Mouse (Mus musculus): ENCODE data around the gene Myh11. TPM values are rescaled to one million over a fixed set of nuclear protein-coding genes. Genes with fewer than 3 reads are reported as not detected.

Myh11 gene
- polyA plus RNA-seq (2011; ENCODE audit: insufficient read depth, insufficient read length, low read depth, missing spikeins), result 0.21 and 0.35 TPM in 2 replicates

- Histone ChIP-seq H3K27ac (ENCODE audit: insufficient read depth, low read length) (no peak within 1 kb of the TSS), H3K27me3 (ENCODE audit: control insufficient read depth, insufficient read depth, low read length, poor library complexity, severe bottlenecking) (no peaks in the 10 kb centered on the region), H3K36me3 (ENCODE audit: control insufficient read depth, insufficient read depth, low read length, poor library complexity, severe bottlenecking) (no peaks in the 10 kb centered on the region), H3K9ac (ENCODE audit: low read depth, poor library complexity, severe bottlenecking) (peak within 1 kb of the TSS; percentile 77), H3K9me3 (replicated peaks; ENCODE audit: control insufficient read depth, insufficient read depth, low read length, poor library complexity, severe bottlenecking) (no peaks in the 10 kb centered on the region), H3K4me1 (ENCODE audit: control insufficient read depth, insufficient read depth, low read length) (no peaks in the 10 kb centered on the region), H3K4me3 (ENCODE audit: low read depth, low read length) (peak within 1 kb of the TSS; percentile 40)
- TF ChIP-seq CTCF (IDR thresholded peaks at IDR 0.05; ENCODE audit: low read depth, low read length), result peak; percentile 85
- TF ChIP-seq EP300 (IDR thresholded peaks at IDR 0.05; ENCODE audit: insufficient read depth, low read depth, low read length), result no peak
These were observed at the start of gene Myh11 for GRCm38 (mm10) chr16:14291223-14291622. Myh11 (minus strand) TSS chr16:14291372.

GRCm38 (mm10) chr16:14328156-14328555 lies 37.0 kb upstream of the Myh11 start:
- no peaks in the 10 kb centered on the region for H3K27me3 ChIP-seq (ENCODE audit: control insufficient read depth, insufficient read depth, low read length, poor library complexity, severe bottlenecking)
- TF ChIP-seq CTCF (IDR thresholded peaks at IDR 0.05; ENCODE audit: low read depth, low read length), result no peak
- TF ChIP-seq EP300 (IDR thresholded peaks at IDR 0.05; ENCODE audit: insufficient read depth, low read depth, low read length), result no peak
- no peak for TF ChIP-seq POLR2A (IDR thresholded peaks at IDR 0.05; ENCODE audit: insufficient read depth, low read length)
- H3K4me1 ChIP-seq (ENCODE audit: control insufficient read depth, insufficient read depth, low read length), result no peaks in the 10 kb centered on the region
- no peak overlapping the region for H3K27ac ChIP-seq (ENCODE audit: insufficient read depth, low read length)
- no peaks in the 10 kb centered on the region for H3K36me3 ChIP-seq (ENCODE audit: control insufficient read depth, insufficient read depth, low read length, poor library complexity, severe bottlenecking)
- no peaks in the 10 kb centered on the region for H3K9me3 ChIP-seq (replicated peaks; ENCODE audit: control insufficient read depth, insufficient read depth, low read length, poor library complexity, severe bottlenecking)
- H3K9ac ChIP-seq (ENCODE audit: low read depth, poor library complexity, severe bottlenecking), result no peak overlapping the region
- H3K4me3 ChIP-seq (ENCODE audit: low read depth, low read length), result no peak overlapping the region

- Histone ChIP-seq H3K27me3 (ENCODE audit: control insufficient read depth, insufficient read depth, low read length, poor library complexity, severe bottlenecking) (no peaks in the 10 kb centered on the region), H3K4me3 (ENCODE audit: low read depth, low read length) (no peak overlapping the region), H3K27ac (ENCODE audit: insufficient read depth, low read length) (no peak overlapping the region), H3K4me1 (ENCODE audit: control insufficient read depth, insufficient read depth, low read length) (no peaks in the 10 kb centered on the region), H3K9ac (ENCODE audit: low read depth, poor library complexity, severe bottlenecking) (no peak overlapping the region), H3K36me3 (ENCODE audit: control insufficient read depth, insufficient read depth, low read length, poor library complexity, severe bottlenecking) (no peaks in the 10 kb centered on the region), H3K9me3 (replicated peaks; ENCODE audit: control insufficient read depth, insufficient read depth, low read length, poor library complexity, severe bottlenecking) (no peaks in the 10 kb centered on the region)
- no peak for TF ChIP-seq CTCF (IDR thresholded peaks at IDR 0.05; ENCODE audit: low read depth, low read length)
- no peak for TF ChIP-seq EP300 (IDR thresholded peaks at IDR 0.05; ENCODE audit: insufficient read depth, low read depth, low read length)
- no peak for TF ChIP-seq POLR2A (IDR thresholded peaks at IDR 0.05; ENCODE audit: insufficient read depth, low read length)
These were observed 29.3 kb upstream of the Myh11 start for GRCm38 (mm10) chr16:14320494-14320893.

DNA sequence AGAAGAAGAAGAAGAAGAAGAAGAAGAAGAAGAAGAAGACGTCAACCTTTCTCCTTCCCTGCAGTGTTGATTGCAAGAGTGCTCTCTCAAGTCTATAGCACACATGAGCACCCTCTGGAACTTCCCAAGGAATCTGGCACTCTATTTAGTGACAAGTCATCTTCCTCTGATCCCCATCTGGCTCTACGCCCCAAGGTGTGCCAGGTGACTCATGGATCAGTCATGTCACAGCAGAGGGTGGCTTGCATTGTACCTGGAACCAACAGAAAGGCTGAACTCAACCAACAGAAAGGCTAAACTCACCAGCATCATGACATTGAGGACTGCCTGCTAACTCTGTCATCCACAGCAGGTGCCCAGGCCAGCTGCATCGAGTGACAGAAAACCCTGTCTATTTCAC lies 28.5 kb upstream of the Myh11 start:
- Histone ChIP-seq H3K36me3 (ENCODE audit: control insufficient read depth, insufficient read depth, low read length, poor library complexity, severe bottlenecking) (no peaks in the 10 kb centered on the region), H3K9ac (ENCODE audit: low read depth, poor library complexity, severe bottlenecking) (no peak overlapping the region), H3K4me3 (ENCODE audit: low read depth, low read length) (no peak overlapping the region), H3K27me3 (ENCODE audit: control insufficient read depth, insufficient read depth, low read length, poor library complexity, severe bottlenecking) (no peaks in the 10 kb centered on the region), H3K4me1 (ENCODE audit: control insufficient read depth, insufficient read depth, low read length) (no peaks in the 10 kb centered on the region), H3K9me3 (replicated peaks; ENCODE audit: control insufficient read depth, insufficient read depth, low read length, poor library complexity, severe bottlenecking) (no peaks in the 10 kb centered on the region), H3K27ac (ENCODE audit: insufficient read depth, low read length) (no peak overlapping the region)
- TF ChIP-seq CTCF (IDR thresholded peaks at IDR 0.05; ENCODE audit: low read depth, low read length), result no peak
- no peak for TF ChIP-seq POLR2A (IDR thresholded peaks at IDR 0.05; ENCODE audit: insufficient read depth, low read length)
- no peak for TF ChIP-seq EP300 (IDR thresholded peaks at IDR 0.05; ENCODE audit: insufficient read depth, low read depth, low read length)

DNA sequence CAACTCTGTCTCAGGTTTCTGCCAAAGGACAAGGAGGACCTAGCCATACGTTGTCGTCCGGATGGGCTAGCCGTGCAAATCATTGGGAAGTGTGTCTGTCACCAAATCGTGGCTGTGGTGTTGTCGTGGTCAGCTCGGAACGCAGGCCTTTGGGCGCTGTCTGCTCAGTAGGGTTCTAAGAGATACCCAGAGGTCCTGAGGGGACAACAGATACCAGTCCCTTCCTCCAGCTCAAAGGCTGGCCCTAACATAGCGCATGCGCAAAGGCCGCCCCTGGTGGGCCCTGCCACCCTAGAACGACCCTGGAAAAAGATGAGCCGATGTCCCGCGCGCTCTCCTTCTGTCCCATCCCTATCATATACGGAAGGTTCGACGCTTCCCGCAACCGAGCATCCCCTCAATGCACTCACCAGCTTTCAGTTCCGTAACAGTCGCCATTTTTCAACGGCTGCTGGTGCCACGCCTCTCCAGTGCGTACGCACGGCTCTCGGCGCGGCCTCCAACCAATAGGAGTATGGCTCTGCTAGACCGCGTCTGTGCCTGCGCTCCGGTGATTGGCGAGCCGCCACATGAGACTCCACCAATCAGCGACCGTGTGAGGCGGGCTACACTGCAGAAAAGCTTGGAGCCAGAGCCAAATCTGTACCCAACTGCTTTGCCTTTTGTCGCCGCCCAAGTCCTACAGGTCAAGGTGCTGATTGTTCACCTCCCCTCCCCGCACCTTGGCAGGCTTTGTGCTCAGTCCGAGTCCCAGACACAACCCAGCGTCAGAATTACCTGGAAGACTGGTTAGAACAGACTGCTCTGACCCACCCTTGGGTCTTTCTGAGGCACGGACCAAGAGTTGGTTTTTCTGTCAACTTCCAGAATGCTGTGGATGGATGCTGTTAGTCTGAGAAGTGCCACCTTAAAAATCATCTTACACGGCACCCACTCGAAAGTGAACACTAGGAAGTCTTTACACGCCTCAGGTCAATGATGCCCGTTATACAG lies 26.0 kb upstream of the Myh11 start, which contains the start of gene Fopnl:
Gene Fopnl (minus strand): TSS at position 522 of the 993 bp plus-strand sequence.
- H3K9ac ChIP-seq (ENCODE audit: low read depth, poor library complexity, severe bottlenecking), result peak within 1 kb of the TSS; percentile 58
- no peaks in the 10 kb centered on the region for H3K9me3 ChIP-seq (replicated peaks; ENCODE audit: control insufficient read depth, insufficient read depth, low read length, poor library complexity, severe bottlenecking)
- peak within 1 kb of the TSS; percentile 28; the same call in 1 of the 2 replicates for H3K27ac ChIP-seq (ENCODE audit: insufficient read depth, low read length)
- H3K4me1 ChIP-seq (ENCODE audit: control insufficient read depth, insufficient read depth, low read length), result no peaks in the 10 kb centered on the region
- H3K27me3 ChIP-seq (ENCODE audit: control insufficient read depth, insufficient read depth, low read length, poor library complexity, severe bottlenecking), result no peaks in the 10 kb centered on the region
- H3K4me3 ChIP-seq (ENCODE audit: low read depth, low read length), result peak within 1 kb of the TSS; percentile 93
- H3K36me3 ChIP-seq (ENCODE audit: control insufficient read depth, insufficient read depth, low read length, poor library complexity, severe bottlenecking), result peaks cover 5% of the 10 kb centered on the region; the same call in 1 of the 2 replicates
- TF ChIP-seq POLR2A (IDR thresholded peaks at IDR 0.05; ENCODE audit: insufficient read depth, low read length) (peak; percentile 74), CTCF (IDR thresholded peaks at IDR 0.05; ENCODE audit: low read depth, low read length) (no peak)

DNA sequence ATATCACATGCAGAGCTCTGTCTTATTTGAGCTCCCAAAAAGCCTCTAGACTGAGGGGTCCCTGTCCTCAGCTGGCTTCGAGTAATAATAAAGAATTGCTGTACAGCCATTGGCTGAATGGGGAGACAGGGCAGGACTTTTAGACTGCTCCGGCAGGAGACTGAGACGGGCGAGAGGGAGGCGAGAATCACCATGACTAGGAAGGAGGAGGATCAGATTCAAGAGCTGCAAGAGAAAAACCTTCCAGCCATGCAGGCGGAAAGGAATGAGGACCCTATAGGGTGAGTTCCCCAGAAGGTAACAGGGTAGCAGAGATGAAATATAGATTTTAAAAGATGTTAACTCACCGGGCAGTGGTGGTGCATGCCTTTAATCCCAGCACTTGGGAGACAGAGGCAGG lies 21.7 kb upstream of the Myh11 start:
- TF ChIP-seq POLR2A (IDR thresholded peaks at IDR 0.05; ENCODE audit: insufficient read depth, low read length) (no peak), CTCF (IDR thresholded peaks at IDR 0.05; ENCODE audit: low read depth, low read length) (no peak)
- H3K9ac ChIP-seq (ENCODE audit: low read depth, poor library complexity, severe bottlenecking), result no peak overlapping the region
- no peaks in the 10 kb centered on the region for H3K4me1 ChIP-seq (ENCODE audit: control insufficient read depth, insufficient read depth, low read length)
- H3K9me3 ChIP-seq (replicated peaks; ENCODE audit: control insufficient read depth, insufficient read depth, low read length, poor library complexity, severe bottlenecking), result no peaks in the 10 kb centered on the region
- no peak overlapping the region for H3K27ac ChIP-seq (ENCODE audit: insufficient read depth, low read length)
- H3K36me3 ChIP-seq (ENCODE audit: control insufficient read depth, insufficient read depth, low read length, poor library complexity, severe bottlenecking), result peaks cover 8% of the 10 kb centered on the region
- H3K27me3 ChIP-seq (ENCODE audit: control insufficient read depth, insufficient read depth, low read length, poor library complexity, severe bottlenecking), result no peaks in the 10 kb centered on the region
- H3K4me3 ChIP-seq (ENCODE audit: low read depth, low read length), result no peak overlapping the region

Data from ES-Bruce4 (cell line).